Mouse (Mus musculus) kidney, adult 2 months (tissue): ENCODE data around the gene Arfgef3.

Experiments
- CTCF ChIP-seq: fragments of 200-500 bp; conservative IDR thresholded peaks from 2 replicates; pipeline ENCODE4 v1.5.1; 2011; ENCODE audit warnings: low read depth, mild to moderate bottlenecking, control low read depth, low read length, moderate library complexity, mixed read lengths; ENCODE audit not compliant: insufficient read depth, insufficient read length
- POLR2A ChIP-seq: fragments of 200-500 bp; IDR thresholded peaks from one replicate; pipeline ENCODE4 v1.6.1; 2011; ENCODE audit warnings: low read depth, low read length, control low read depth

DNA sequence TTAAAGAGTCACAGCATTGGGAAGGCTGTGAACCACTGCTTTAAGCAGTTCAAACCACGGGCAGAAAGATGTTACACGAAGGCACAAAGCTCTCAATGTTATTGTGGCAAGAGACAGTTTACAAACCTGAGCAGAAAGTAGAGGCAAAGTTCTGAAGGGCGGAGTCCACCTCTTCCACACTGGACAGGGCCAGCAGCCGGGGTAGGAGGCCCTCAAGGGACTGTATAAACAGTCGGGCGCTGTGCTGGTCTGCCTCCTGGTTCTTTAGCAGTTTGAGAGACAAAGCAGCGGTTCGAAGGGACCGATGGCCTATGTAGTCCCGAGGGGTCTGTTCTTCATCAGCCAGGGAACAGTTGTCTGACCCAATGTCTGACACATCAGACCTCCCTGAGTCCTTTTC lies 97.7 kb downstream of the Arfgef3 start:
- TF ChIP-seq CTCF (no peak), POLR2A (no peak)
